In the genomic region with DNA sequence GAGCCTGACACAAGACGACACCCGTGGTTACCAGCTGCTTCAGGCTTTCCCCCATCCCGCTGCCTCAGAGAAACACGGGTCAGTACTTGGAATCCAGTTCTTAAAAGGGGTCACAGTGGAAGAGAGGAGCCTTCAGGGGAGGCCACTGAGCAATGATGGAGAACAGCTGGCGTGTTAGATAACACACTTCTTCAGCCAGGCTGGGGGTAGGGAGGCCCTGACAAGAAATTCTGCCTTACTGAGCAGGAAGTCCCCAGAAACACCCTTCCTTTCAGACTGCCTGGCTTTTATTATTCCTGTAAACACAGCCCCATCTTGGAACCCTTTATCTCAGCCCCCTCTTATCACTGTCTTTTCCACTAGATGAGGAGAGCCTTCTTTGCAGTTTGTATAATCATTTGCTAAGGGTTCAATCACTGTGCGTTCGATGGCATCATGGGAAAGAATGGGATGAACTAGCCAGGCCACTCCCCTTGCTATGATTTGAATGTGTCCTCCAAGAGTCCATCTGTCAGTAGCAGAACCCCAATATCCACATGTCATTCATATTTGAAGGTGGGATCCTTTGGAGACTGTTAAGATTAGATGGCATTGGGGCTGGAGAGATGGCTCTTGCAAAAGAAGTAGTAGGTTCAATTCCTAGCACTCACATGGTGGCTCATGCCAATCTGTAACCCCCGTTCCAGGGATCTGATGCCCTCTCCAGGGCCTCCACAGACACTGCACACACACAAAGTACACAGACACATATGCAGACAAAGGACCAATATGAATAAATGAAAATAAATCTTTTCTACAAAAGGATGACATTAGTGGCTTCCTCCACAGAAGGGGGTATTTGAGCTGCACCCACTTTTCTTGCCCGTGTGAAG, we compare ENCODE assay signal across 8 mouse cellular contexts. TPM values are rescaled to one million over a fixed set of nuclear protein-coding genes. Genes with fewer than 3 reads are reported as not detected.
DNase-seq lines count a peak whose midpoint lies in the region; ATAC-seq and TF ChIP-seq lines count a peak whose summit lies in the region.

No protein-coding gene starts in this region.

- H3K27ac ChIP-seq in hindbrain, postnatal 0 days, result peak overlapping the region; percentile 8; the same call in 1 of the 2 replicates
- H3K27ac ChIP-seq in hindbrain, embryonic 10.5 days, result no peak overlapping the region
- no peak overlapping the region for H3K27ac ChIP-seq in kidney, postnatal 0 days

- peak; percentile 61 for ATAC-seq in hindbrain, postnatal 0 days
- peak; percentile 85 for ATAC-seq in kidney, postnatal 0 days (replicated peaks; ENCODE audit: low FRiP score, low read depth)
- peak; percentile 83 for ATAC-seq in megakaryocyte progenitor cell, adult 5-6 weeks (replicated peaks; ENCODE audit: poor library complexity)

- no peaks in the 10 kb centered on the region for H3K27me3 ChIP-seq in hindbrain, postnatal 0 days (ENCODE audit: insufficient read depth, low read length)
- H3K27me3 ChIP-seq in hindbrain, embryonic 10.5 days (ENCODE audit: insufficient read depth, poor library complexity, severe bottlenecking), result peaks cover 1% of the 10 kb centered on the region; the same call in 1 of the 2 replicates
- H3K27me3 ChIP-seq in kidney, postnatal 0 days (ENCODE audit: insufficient read depth, low read length), result no peaks in the 10 kb centered on the region

- H3K36me3 ChIP-seq in hindbrain, postnatal 0 days (ENCODE audit: insufficient read depth, low read length), result no peaks in the 10 kb centered on the region
- H3K36me3 ChIP-seq in hindbrain, embryonic 10.5 days, result no peaks in the 10 kb centered on the region
- no peaks in the 10 kb centered on the region for H3K36me3 ChIP-seq in kidney, postnatal 0 days (ENCODE audit: insufficient read depth, low read length)

- no peak overlapping the region for H3K4me2 ChIP-seq in hindbrain, postnatal 0 days (ENCODE audit: low read depth, low read length)
- no peak overlapping the region for H3K4me2 ChIP-seq in kidney, postnatal 0 days (ENCODE audit: low read length)

- peak; percentile 47 for DNase-seq in hindbrain, postnatal 0 days (ENCODE audit: low spot score)
- DNase-seq in hindbrain, embryonic 10.5 days (ENCODE audit: low spot score), result no peak
- DNase-seq in heart, adult 9 months (ENCODE audit: low spot score in 2 of 2), result peak; percentile 83 to 84
- DNase-seq in kidney, postnatal 0 days (ENCODE audit: low spot score), result peak; percentile 98
- DNase-seq in Muller cell, postnatal 12 days (ENCODE audit: inconsistent ontology term), result no peak
- no peak for DNase-seq in adrenal gland, postnatal 36 days
- DNase-seq in left cerebral cortex, adult 8-10 months (ENCODE audit: low spot score in 2 of 2), result no peak

- H3K4me3 ChIP-seq in hindbrain, postnatal 0 days (ENCODE audit: low read length), result no peak overlapping the region
- H3K4me3 ChIP-seq in hindbrain, embryonic 10.5 days, result no peak overlapping the region
- no peak overlapping the region for H3K4me3 ChIP-seq in kidney, postnatal 0 days (replicated peaks; ENCODE audit: low read depth, low read length)

- H3K9me3 ChIP-seq in hindbrain, postnatal 0 days (ENCODE audit: low read length), result no peaks in the 10 kb centered on the region
- no peaks in the 10 kb centered on the region for H3K9me3 ChIP-seq in hindbrain, embryonic 10.5 days
- no peaks in the 10 kb centered on the region for H3K9me3 ChIP-seq in kidney, postnatal 0 days (replicated peaks; ENCODE audit: low read length)

- WGBS in hindbrain, postnatal 0 days, result 63% methylated on average over 9 of the region's 9 CpGs
- 72% methylated on average over 9 of the region's 9 CpGs for WGBS in hindbrain, embryonic 10.5 days
- WGBS in kidney, postnatal 0 days, result 37% methylated on average over 9 of the region's 9 CpGs

- H3K9ac ChIP-seq in hindbrain, postnatal 0 days (replicated peaks; ENCODE audit: low read length), result no peak overlapping the region
- no peak overlapping the region for H3K9ac ChIP-seq in kidney, postnatal 0 days (ENCODE audit: low read depth, low read length)

- TF ChIP-seq CTCF in hindbrain, postnatal 0 days (IDR thresholded peaks at IDR 0.05; ENCODE audit: low read depth), result 0 out of 2 replicates have a peak, but pooled peaks have one; percentile 4
- TF ChIP-seq CTCF in kidney, postnatal 0 days (IDR thresholded peaks at IDR 0.05; ENCODE audit: low read depth), result 0 out of 2 replicates have a peak, but pooled peaks have one; percentile 8

- 0 out of 2 replicates have a peak, but pooled peaks cover 6% of the 10 kb centered on the region for H3K4me1 ChIP-seq in hindbrain, postnatal 0 days (ENCODE audit: insufficient read depth, low read length)
- peaks cover 23% of the 10 kb centered on the region for H3K4me1 ChIP-seq in hindbrain, embryonic 10.5 days (replicated peaks)
- H3K4me1 ChIP-seq in kidney, postnatal 0 days (replicated peaks; ENCODE audit: insufficient read depth, low read length), result no peaks in the 10 kb centered on the region

RNA-seq across cellular contexts. Expression of a gene that starts 12.4 kb away (rescaled TPM):
- total RNA-seq in hindbrain, postnatal 0 days (2014; rRNA removed), result 54.2 and 54.5 TPM in 2 replicates
- polyA plus RNA-seq in hindbrain, postnatal 0 days (2015; fragmentation: Nextera tagmentation; extraction: Ambion mirVana), result 8.7 and 9.9 TPM in 2 replicates
- 1.5 TPM in 2 replicates for polyA plus RNA-seq in hindbrain, embryonic 10.5 days (2016; fragmentation: Nextera tagmentation; extraction: Ambion mirVana)
- 0.94 and 1.3 TPM in 2 replicates for polyA plus RNA-seq in kidney, postnatal 0 days (2015; fragmentation: Nextera tagmentation; extraction: Ambion mirVana)
- total RNA-seq in megakaryocyte progenitor cell, adult 5-6 weeks (2015), result 15.6 and 28.8 TPM in 2 replicates
- 10.6 and 16.6 TPM in 2 replicates for total RNA-seq in megakaryocyte progenitor cell, adult 5-6 weeks (2017)
- 1 to 10 TPM; 2.1 to 9.0 TPM for total RNA-seq in adrenal gland, postnatal 36 days (2021)
- total RNA-seq in left cerebral cortex, adult 8-10 months (2022), result 10 to 100 TPM; 32.6 to 44.3 (median 38.4) TPM

Comparison
In these comparisons a context has a peak if more than half of its experiments do, and no peak if none do; other contexts are left out.
1. DNase-seq: peak in hindbrain, postnatal 0 days (single experiment), heart, adult 9 months (2 of 2) and kidney, postnatal 0 days (single experiment); none in hindbrain, embryonic 10.5 days (single experiment), Muller cell, postnatal 12 days (single experiment), adrenal gland, postnatal 36 days (0 of 2) and left cerebral cortex, adult 8-10 months (0 of 2).
2. Peak in every context shown above with its lines, with median percentiles within 50 percentile points of each other: ATAC-seq.